Mouse (Mus musculus): ENCODE results near the gene Ppp1r1a. TPM values are rescaled to one million over a fixed set of nuclear protein-coding genes. Genes with fewer than 3 reads are reported as not detected.

Gene Ppp1r1a
- polyA plus RNA-seq, 1 experiment, result 19.9 TPM

DNA sequence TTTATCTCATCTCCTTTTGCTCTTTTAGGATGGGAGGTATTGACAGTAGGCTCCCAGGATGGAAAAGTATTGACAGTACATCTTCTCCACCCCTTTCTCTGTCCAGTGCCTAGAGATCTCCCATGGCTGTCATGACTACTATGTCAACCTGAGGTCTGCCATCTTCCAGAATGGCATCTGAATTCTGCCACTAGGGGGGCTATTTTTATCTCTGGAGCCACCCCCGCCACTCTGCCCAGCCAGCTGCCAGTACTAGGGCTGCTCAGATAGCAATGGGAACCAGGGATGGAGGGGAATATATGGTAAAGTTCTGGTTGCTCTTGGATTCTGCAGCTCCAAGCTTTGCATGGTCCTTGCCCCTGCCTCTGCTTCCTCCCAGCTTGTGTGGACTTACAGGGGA, 26.2 kb downstream of the Ppp1r1a start:
- TF ChIP-seq CTCF (IDR thresholded peaks at IDR 0.05; ENCODE audit: low read depth, low read length) (no peak), EP300 (IDR thresholded peaks at IDR 0.05; ENCODE audit: insufficient read depth, low read depth, low read length) (no peak), POLR2A (IDR thresholded peaks at IDR 0.05; ENCODE audit: insufficient read depth, low read length) (no peak)
- H3K4me3 ChIP-seq (ENCODE audit: low read depth, low read length), result no peak overlapping the region
- H3K27me3 ChIP-seq (ENCODE audit: control insufficient read depth, insufficient read depth, low read length, poor library complexity, severe bottlenecking), result no peaks in the 10 kb centered on the region; the same call in 1 of the 2 replicates
- no peak overlapping the region for H3K9ac ChIP-seq (ENCODE audit: low read depth, poor library complexity, severe bottlenecking)
- no peaks in the 10 kb centered on the region for H3K36me3 ChIP-seq (ENCODE audit: control insufficient read depth, insufficient read depth, low read length, poor library complexity, severe bottlenecking)
- no peak overlapping the region for H3K27ac ChIP-seq (ENCODE audit: insufficient read depth, low read length)
- H3K4me1 ChIP-seq (ENCODE audit: control insufficient read depth, insufficient read depth, low read length), result peaks cover 2% of the 10 kb centered on the region
- no peaks in the 10 kb centered on the region for H3K9me3 ChIP-seq (replicated peaks; ENCODE audit: control insufficient read depth, insufficient read depth, low read length, poor library complexity, severe bottlenecking)

DNA sequence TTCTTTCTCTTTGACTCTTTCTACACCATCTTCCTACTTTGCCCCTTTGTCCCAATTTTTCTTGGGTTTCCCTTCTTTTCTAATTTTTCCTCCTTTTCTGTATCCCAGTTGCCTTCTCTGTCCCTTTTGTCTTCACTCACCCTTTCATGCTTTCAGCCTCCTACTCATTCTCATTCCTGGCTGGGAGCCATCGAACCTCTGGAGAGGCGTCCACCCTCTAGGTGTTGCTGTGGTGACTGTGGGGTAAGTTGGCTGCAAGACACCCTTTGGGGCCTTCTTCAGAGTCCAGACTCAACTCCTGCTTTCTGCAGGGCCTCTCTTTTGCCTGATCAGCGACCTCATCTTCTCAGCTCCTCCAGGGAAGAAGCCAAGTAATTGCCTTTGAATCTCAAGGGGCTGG, 28.5 kb downstream of the Ppp1r1a start:
- Histone ChIP-seq H3K27ac (ENCODE audit: insufficient read depth, low read length) (no peak overlapping the region), H3K36me3 (ENCODE audit: control insufficient read depth, insufficient read depth, low read length, poor library complexity, severe bottlenecking) (no peaks in the 10 kb centered on the region), H3K27me3 (ENCODE audit: control insufficient read depth, insufficient read depth, low read length, poor library complexity, severe bottlenecking) (no peaks in the 10 kb centered on the region; the same call in 1 of the 2 replicates)

DNA sequence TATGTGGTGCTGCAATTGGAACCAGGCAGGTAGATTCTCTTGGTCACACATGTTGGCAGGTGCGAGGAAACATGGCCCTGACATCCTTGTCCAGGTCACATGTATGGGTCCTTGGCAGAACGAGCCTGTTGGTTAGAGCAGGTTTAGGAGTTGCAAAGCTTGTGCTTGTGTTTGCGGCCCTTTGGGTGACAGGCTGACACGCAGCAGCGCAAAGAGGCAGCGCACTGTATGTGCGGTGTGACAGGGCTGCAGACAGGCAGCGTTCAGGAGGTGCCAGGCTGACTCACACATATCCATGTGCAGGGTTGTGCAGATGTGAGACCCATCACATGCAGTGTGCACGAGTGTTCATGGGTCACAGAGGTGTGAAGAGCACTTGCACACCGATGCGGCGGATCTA, 34.1 kb downstream of the Ppp1r1a start:
- TF ChIP-seq EP300 (IDR thresholded peaks at IDR 0.05; ENCODE audit: insufficient read depth, low read depth, low read length), result no peak
- no peak for TF ChIP-seq CTCF (IDR thresholded peaks at IDR 0.05; ENCODE audit: low read depth, low read length)
- no peak for TF ChIP-seq POLR2A (IDR thresholded peaks at IDR 0.05; ENCODE audit: insufficient read depth, low read length)
- Histone ChIP-seq H3K9me3 (replicated peaks; ENCODE audit: control insufficient read depth, insufficient read depth, low read length, poor library complexity, severe bottlenecking) (no peaks in the 10 kb centered on the region), H3K36me3 (ENCODE audit: control insufficient read depth, insufficient read depth, low read length, poor library complexity, severe bottlenecking) (no peaks in the 10 kb centered on the region), H3K4me1 (ENCODE audit: control insufficient read depth, insufficient read depth, low read length) (peaks cover 3% of the 10 kb centered on the region), H3K4me3 (ENCODE audit: low read depth, low read length) (peak overlapping the region; percentile 18), H3K27me3 (ENCODE audit: control insufficient read depth, insufficient read depth, low read length, poor library complexity, severe bottlenecking) (peaks cover 4% of the 10 kb centered on the region; the same call in 1 of the 2 replicates), H3K27ac (ENCODE audit: insufficient read depth, low read length) (no peak overlapping the region), H3K9ac (ENCODE audit: low read depth, poor library complexity, severe bottlenecking) (no peak overlapping the region)

More for the DNA sequence above, 28.5 kb downstream of the Ppp1r1a start:
- Histone ChIP-seq H3K4me3 (ENCODE audit: low read depth, low read length) (no peak overlapping the region), H3K4me1 (ENCODE audit: control insufficient read depth, insufficient read depth, low read length) (peaks cover 2% of the 10 kb centered on the region), H3K9me3 (replicated peaks; ENCODE audit: control insufficient read depth, insufficient read depth, low read length, poor library complexity, severe bottlenecking) (no peaks in the 10 kb centered on the region), H3K9ac (ENCODE audit: low read depth, poor library complexity, severe bottlenecking) (no peak overlapping the region)
- TF ChIP-seq EP300 (IDR thresholded peaks at IDR 0.05; ENCODE audit: insufficient read depth, low read depth, low read length) (no peak), CTCF (IDR thresholded peaks at IDR 0.05; ENCODE audit: low read depth, low read length) (no peak), POLR2A (IDR thresholded peaks at IDR 0.05; ENCODE audit: insufficient read depth, low read length) (no peak)

GRCm38 (mm10) chr15:103503251-103503600, 34.6 kb downstream of the Ppp1r1a start:
- Histone ChIP-seq H3K4me1 (ENCODE audit: control insufficient read depth, insufficient read depth, low read length) (peaks cover 3% of the 10 kb centered on the region), H3K27ac (ENCODE audit: insufficient read depth, low read length) (no peak overlapping the region)
- TF ChIP-seq POLR2A (IDR thresholded peaks at IDR 0.05; ENCODE audit: insufficient read depth, low read length) (no peak), EP300 (IDR thresholded peaks at IDR 0.05; ENCODE audit: insufficient read depth, low read depth, low read length) (no peak), CTCF (IDR thresholded peaks at IDR 0.05; ENCODE audit: low read depth, low read length) (no peak)

DNA sequence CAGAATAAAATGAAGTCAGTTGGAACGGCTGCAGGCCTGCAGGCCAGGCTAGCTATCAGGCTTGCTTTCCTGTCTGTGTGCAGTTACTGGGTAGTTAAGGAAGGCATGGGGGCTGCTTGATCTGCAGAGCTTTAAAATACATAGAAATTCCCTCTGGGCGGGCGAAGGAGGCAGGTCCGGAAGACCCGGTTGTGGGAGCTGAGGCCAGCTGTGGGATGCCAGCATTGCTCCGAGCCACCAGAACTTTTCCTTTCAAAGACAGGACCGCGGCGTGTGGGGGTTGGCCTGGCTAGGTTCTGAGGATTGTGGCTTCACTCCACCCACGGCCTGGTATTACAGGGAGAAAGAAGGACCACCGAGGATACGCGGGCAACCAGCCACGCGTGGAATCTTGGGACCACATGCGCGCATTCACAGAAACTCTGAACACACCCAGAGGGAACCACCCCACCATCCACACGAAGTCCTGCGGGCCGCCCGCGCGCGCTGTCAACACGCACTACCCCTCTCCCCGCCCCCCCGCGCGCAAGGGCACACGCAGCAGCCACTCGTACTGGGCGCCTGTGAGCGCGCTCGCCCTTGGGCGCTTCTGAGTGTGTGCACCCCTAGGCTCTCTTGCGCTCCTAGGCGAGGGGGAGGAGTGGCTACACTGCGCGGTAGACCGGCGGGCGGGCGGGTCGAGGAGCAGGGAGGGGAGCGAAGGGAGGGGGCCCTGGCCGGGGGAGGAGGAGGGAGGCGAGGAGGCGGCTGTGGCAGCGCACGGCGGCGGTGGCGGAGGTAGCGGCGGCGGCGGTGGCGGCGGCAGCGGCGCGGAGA, 35.2 kb downstream of the Ppp1r1a start, which contains the start of gene Pde1b:
Gene Pde1b (plus strand): TSS at position 600 of the 816 bp plus-strand sequence.
- H3K36me3 ChIP-seq (ENCODE audit: control insufficient read depth, insufficient read depth, low read length, poor library complexity, severe bottlenecking), result no peaks in the 10 kb centered on the region
- peaks cover 3% of the 10 kb centered on the region for H3K4me1 ChIP-seq (ENCODE audit: control insufficient read depth, insufficient read depth, low read length)
- peak within 1 kb of the TSS; percentile 61 for H3K9ac ChIP-seq (ENCODE audit: low read depth, poor library complexity, severe bottlenecking)
- H3K27ac ChIP-seq (ENCODE audit: insufficient read depth, low read length), result no peak within 1 kb of the TSS
- no peak for TF ChIP-seq POLR2A (IDR thresholded peaks at IDR 0.05; ENCODE audit: insufficient read depth, low read length)
- no peak for TF ChIP-seq CTCF (IDR thresholded peaks at IDR 0.05; ENCODE audit: low read depth, low read length)
- TF ChIP-seq EP300 (IDR thresholded peaks at IDR 0.05; ENCODE audit: insufficient read depth, low read depth, low read length), result no peak
- H3K4me3 ChIP-seq (ENCODE audit: low read depth, low read length), result peak within 1 kb of the TSS; percentile 81
- H3K9me3 ChIP-seq (replicated peaks; ENCODE audit: control insufficient read depth, insufficient read depth, low read length, poor library complexity, severe bottlenecking), result no peaks in the 10 kb centered on the region
- H3K27me3 ChIP-seq (ENCODE audit: control insufficient read depth, insufficient read depth, low read length, poor library complexity, severe bottlenecking), result peaks cover 4% of the 10 kb centered on the region; the same call in 1 of the 2 replicates

More at GRCm38 (mm10) chr15:103503251-103503600, 34.6 kb downstream of the Ppp1r1a start:
- H3K36me3 ChIP-seq (ENCODE audit: control insufficient read depth, insufficient read depth, low read length, poor library complexity, severe bottlenecking), result no peaks in the 10 kb centered on the region
- H3K9me3 ChIP-seq (replicated peaks; ENCODE audit: control insufficient read depth, insufficient read depth, low read length, poor library complexity, severe bottlenecking), result no peaks in the 10 kb centered on the region
- peak overlapping the region; percentile 61 for H3K9ac ChIP-seq (ENCODE audit: low read depth, poor library complexity, severe bottlenecking)
- H3K27me3 ChIP-seq (ENCODE audit: control insufficient read depth, insufficient read depth, low read length, poor library complexity, severe bottlenecking), result peaks cover 4% of the 10 kb centered on the region; the same call in 1 of the 2 replicates
- peak overlapping the region; percentile 81 for H3K4me3 ChIP-seq (ENCODE audit: low read depth, low read length)

DNA sequence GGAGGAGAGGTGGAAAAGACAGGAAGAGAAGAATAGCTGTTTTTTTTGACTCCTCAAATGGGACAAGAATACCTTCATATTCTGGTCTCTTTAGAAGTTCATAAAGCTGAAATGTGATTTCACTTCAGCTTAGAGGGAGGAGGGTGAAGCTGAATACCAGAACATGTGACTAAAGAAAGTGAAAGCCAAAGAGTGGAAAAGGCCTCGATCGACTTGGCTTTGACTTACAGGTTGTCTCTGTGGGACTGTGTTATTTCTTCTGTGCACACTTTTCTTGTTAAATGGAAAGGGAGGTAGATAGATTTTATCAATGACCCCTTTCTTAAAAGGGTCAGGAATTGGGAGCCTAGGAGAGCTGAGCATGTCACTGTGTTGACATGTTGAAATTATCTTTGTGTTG, 36.6 kb downstream of the Ppp1r1a start:
- TF ChIP-seq CTCF (IDR thresholded peaks at IDR 0.05; ENCODE audit: low read depth, low read length) (no peak), EP300 (IDR thresholded peaks at IDR 0.05; ENCODE audit: insufficient read depth, low read depth, low read length) (no peak), POLR2A (IDR thresholded peaks at IDR 0.05; ENCODE audit: insufficient read depth, low read length) (no peak)
- no peak overlapping the region for H3K9ac ChIP-seq (ENCODE audit: low read depth, poor library complexity, severe bottlenecking)
- H3K27ac ChIP-seq (ENCODE audit: insufficient read depth, low read length), result no peak overlapping the region
- no peaks in the 10 kb centered on the region for H3K36me3 ChIP-seq (ENCODE audit: control insufficient read depth, insufficient read depth, low read length, poor library complexity, severe bottlenecking)
- H3K4me3 ChIP-seq (ENCODE audit: low read depth, low read length), result no peak overlapping the region
- peaks cover 3% of the 10 kb centered on the region for H3K4me1 ChIP-seq (ENCODE audit: control insufficient read depth, insufficient read depth, low read length)
- H3K9me3 ChIP-seq (replicated peaks; ENCODE audit: control insufficient read depth, insufficient read depth, low read length, poor library complexity, severe bottlenecking), result no peaks in the 10 kb centered on the region
- H3K27me3 ChIP-seq (ENCODE audit: control insufficient read depth, insufficient read depth, low read length, poor library complexity, severe bottlenecking), result peaks cover 4% of the 10 kb centered on the region; the same call in 1 of the 2 replicates

All from ES-Bruce4 (cell line).